Mouse (Mus musculus): ENCODE measurements around the gene Spib. TPM values are rescaled to one million over a fixed set of nuclear protein-coding genes. Genes with fewer than 3 reads are reported as not detected.

Gene Spib
- polyA plus RNA-seq, 1 experiment = 0.27 TPM

DNA sequence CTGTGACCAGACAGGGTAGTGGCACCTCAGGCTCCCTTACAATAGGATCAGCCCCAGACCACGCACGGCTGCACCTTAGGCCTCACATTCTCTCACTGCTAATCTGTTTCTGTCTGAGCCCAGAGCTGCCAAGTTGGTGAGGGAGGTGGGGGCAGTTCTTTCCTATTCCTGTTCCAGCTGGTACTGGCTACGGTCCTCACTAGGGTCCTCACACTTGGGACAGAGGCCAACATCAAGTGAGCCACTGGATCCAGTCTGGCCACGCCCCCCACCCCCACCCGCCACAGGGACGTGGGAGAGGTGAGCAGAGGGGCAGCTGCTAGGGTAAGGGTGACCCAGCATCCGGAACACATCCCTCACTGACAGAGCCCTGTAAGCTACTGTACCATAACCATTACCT lies 5.1 kb upstream of the Spib start:
- TF ChIP-seq POLR2A (IDR thresholded peaks at IDR 0.05; ENCODE audit: extremely low read depth, insufficient read depth, low read length) = no peak
- no peak for TF ChIP-seq CTCF (IDR thresholded peaks at IDR 0.05; ENCODE audit: extremely low read depth, insufficient read depth, low read length)
- Histone ChIP-seq H3K4me1 (ENCODE audit: control insufficient read depth, insufficient read depth, low read length) (peaks cover 3% of the 10 kb centered on the region), H3K4me3 (ENCODE audit: insufficient read depth, low read length) (no peak overlapping the region), H3K27ac (ENCODE audit: insufficient read depth, low read length) (no peak overlapping the region)

DNA sequence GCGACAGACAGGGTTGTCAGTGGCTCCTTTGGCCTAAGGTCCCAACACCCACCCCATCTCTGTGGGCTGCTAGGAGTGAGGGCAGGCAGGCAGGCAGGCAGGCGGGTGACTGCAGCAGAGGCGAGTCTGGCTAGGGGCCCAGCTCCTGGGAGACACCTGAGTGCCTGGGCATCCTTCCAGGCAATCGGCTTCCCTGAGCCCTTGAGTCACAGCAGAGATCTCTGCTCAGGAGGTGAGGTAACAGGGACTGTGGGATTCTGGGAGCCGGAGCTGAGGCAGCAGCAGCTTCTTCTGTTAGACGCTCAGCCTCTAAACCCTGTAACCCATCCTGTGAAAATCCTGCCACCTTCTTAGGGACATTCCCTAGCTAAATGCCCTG lies 4.7 kb upstream of the Spib start:
- TF ChIP-seq CTCF (IDR thresholded peaks at IDR 0.05; ENCODE audit: extremely low read depth, insufficient read depth, low read length) (no peak), POLR2A (IDR thresholded peaks at IDR 0.05; ENCODE audit: extremely low read depth, insufficient read depth, low read length) (no peak)
- H3K4me1 ChIP-seq (ENCODE audit: control insufficient read depth, insufficient read depth, low read length) = peaks cover 3% of the 10 kb centered on the region
- no peak overlapping the region for H3K4me3 ChIP-seq (ENCODE audit: insufficient read depth, low read length)
- no peak overlapping the region for H3K27ac ChIP-seq (ENCODE audit: insufficient read depth, low read length)

- TF ChIP-seq CTCF (IDR thresholded peaks at IDR 0.05; ENCODE audit: extremely low read depth, insufficient read depth, low read length) (no peak), POLR2A (IDR thresholded peaks at IDR 0.05; ENCODE audit: extremely low read depth, insufficient read depth, low read length) (no peak)
- peaks cover 3% of the 10 kb centered on the region for H3K4me1 ChIP-seq (ENCODE audit: control insufficient read depth, insufficient read depth, low read length)
- no peak overlapping the region for H3K27ac ChIP-seq (ENCODE audit: insufficient read depth, low read length)
- H3K4me3 ChIP-seq (ENCODE audit: insufficient read depth, low read length) = no peak overlapping the region
Observed at GRCm38 (mm10) chr7:44535657-44536589, 4.1 kb upstream of the Spib start.

DNA sequence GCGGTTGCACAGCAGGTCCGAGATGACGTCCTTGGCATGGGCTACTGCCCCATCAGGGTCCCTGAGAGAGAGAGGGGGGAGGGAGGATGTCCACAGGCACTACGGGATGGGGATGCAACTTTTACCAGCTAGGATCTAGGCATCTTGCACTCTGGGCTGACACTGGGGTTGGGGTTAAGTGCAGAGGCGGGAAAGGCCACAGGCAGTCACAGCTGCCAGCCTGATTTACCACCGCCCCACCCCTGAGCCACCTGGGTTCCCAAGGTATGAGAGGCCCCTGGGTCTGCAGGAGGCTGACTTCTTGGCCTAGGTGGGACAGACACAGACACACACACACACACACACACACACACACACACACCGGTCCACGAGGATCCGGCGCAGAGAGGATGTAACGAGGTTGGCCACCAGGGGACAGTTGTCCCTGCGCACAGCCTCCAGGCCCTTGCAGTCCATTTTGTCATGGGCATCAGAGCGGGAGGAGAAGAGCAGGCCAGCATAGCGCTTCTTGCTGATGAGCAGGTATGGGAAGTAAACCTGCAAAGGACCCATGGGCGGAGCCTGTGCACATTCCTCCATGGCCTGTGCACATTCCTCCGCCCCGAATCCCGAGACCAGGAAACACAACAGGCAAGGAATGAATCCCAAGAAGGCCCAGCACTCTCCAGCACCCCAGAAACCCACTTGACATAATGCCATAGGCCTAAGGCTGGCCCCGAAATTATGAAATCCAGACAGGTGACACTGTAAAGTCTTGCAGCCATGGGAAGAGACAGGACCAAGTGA lies 3.0 kb upstream of the Spib start:
- no peak for TF ChIP-seq POLR2A (IDR thresholded peaks at IDR 0.05; ENCODE audit: extremely low read depth, insufficient read depth, low read length)
- peaks cover 3% of the 10 kb centered on the region for H3K4me1 ChIP-seq (ENCODE audit: control insufficient read depth, insufficient read depth, low read length)
- no peak overlapping the region for H3K27ac ChIP-seq (ENCODE audit: insufficient read depth, low read length)
- H3K4me3 ChIP-seq (ENCODE audit: insufficient read depth, low read length) = no peak overlapping the region

GRCm38 (mm10) chr7:44534242-44534641 lies 2.4 kb upstream of the Spib start:
- TF ChIP-seq CTCF (IDR thresholded peaks at IDR 0.05; ENCODE audit: extremely low read depth, insufficient read depth, low read length) (no peak), POLR2A (IDR thresholded peaks at IDR 0.05; ENCODE audit: extremely low read depth, insufficient read depth, low read length) (no peak)
- Histone ChIP-seq H3K4me3 (ENCODE audit: insufficient read depth, low read length) (no peak overlapping the region), H3K4me1 (ENCODE audit: control insufficient read depth, insufficient read depth, low read length) (peaks cover 3% of the 10 kb centered on the region), H3K27ac (ENCODE audit: insufficient read depth, low read length) (no peak overlapping the region)

- no peak overlapping the region for H3K4me3 ChIP-seq (ENCODE audit: insufficient read depth, low read length)
- no peak overlapping the region for H3K27ac ChIP-seq (ENCODE audit: insufficient read depth, low read length)
- peaks cover 3% of the 10 kb centered on the region for H3K4me1 ChIP-seq (ENCODE audit: control insufficient read depth, insufficient read depth, low read length)
- TF ChIP-seq POLR2A (IDR thresholded peaks at IDR 0.05; ENCODE audit: extremely low read depth, insufficient read depth, low read length) = no peak
- TF ChIP-seq CTCF (IDR thresholded peaks at IDR 0.05; ENCODE audit: extremely low read depth, insufficient read depth, low read length) = no peak
Observed at GRCm38 (mm10) chr7:44533746-44534045, 1.8 kb upstream of the Spib start.

GRCm38 (mm10) chr7:44532918-44533745 lies 1.3 kb upstream of the Spib start:
- no peak overlapping the region for H3K4me3 ChIP-seq (ENCODE audit: insufficient read depth, low read length)
- TF ChIP-seq CTCF (IDR thresholded peaks at IDR 0.05; ENCODE audit: extremely low read depth, insufficient read depth, low read length) = no peak
- no peak for TF ChIP-seq POLR2A (IDR thresholded peaks at IDR 0.05; ENCODE audit: extremely low read depth, insufficient read depth, low read length)
- H3K27ac ChIP-seq (ENCODE audit: insufficient read depth, low read length) = no peak overlapping the region
- H3K4me1 ChIP-seq (ENCODE audit: control insufficient read depth, insufficient read depth, low read length) = peaks cover 3% of the 10 kb centered on the region

DNA sequence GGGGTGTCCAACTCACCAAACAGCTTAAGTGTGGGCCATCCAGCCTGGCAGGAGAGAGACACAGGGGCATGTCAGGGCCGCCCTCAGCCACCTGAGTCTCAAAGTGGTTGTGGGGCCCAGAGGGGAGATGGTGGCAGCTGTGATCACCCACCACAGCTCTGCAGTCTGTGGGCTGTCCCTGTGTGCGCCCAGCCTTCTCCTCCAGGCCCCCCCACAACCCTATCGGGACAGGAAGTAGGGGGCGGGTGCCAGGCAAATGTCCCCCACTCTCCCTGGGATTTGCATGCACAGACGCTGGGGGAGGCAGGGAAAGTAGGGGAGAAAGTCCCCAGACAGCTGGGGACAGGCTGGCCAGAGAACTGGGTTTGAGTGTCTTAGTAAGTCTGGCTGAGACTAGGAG lies 664 bp downstream of the Spib start:
- Histone ChIP-seq H3K4me3 (ENCODE audit: insufficient read depth, low read length) (no peak overlapping the region), H3K27ac (ENCODE audit: insufficient read depth, low read length) (no peak overlapping the region), H3K4me1 (ENCODE audit: control insufficient read depth, insufficient read depth, low read length) (no peaks in the 10 kb centered on the region; the same call in 1 of the 2 replicates)
- TF ChIP-seq POLR2A (IDR thresholded peaks at IDR 0.05; ENCODE audit: extremely low read depth, insufficient read depth, low read length) (no peak), CTCF (IDR thresholded peaks at IDR 0.05; ENCODE audit: extremely low read depth, insufficient read depth, low read length) (no peak)

DNA sequence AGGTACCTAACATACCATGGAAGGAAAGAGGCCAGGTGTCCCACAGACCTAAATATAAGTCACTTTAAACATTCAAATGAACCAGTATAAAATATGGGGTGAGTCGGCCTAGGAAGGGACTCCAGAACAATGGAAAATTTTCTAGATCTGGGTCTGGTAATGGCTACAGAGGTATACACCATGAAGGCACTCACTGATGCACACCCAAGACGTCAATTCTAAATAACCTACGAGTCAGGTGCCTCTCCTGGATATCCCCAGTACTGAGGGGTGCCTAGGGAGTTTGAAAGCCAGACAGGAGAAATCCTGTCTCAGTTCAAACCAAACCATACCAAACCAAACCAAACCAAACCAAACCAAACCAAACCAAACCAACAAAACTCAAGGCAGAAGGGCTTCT lies 1.4 kb downstream of the Spib start:
- TF ChIP-seq POLR2A (IDR thresholded peaks at IDR 0.05; ENCODE audit: extremely low read depth, insufficient read depth, low read length) (no peak), CTCF (IDR thresholded peaks at IDR 0.05; ENCODE audit: extremely low read depth, insufficient read depth, low read length) (no peak)

More for the DNA sequence above, 1.4 kb downstream of the Spib start:
- Histone ChIP-seq H3K4me1 (ENCODE audit: control insufficient read depth, insufficient read depth, low read length) (no peaks in the 10 kb centered on the region), H3K27ac (ENCODE audit: insufficient read depth, low read length) (no peak overlapping the region), H3K4me3 (ENCODE audit: insufficient read depth, low read length) (no peak overlapping the region)

Measured in cortical plate, adult 2 months (tissue).